Mouse (Mus musculus): Measurements from ENCODE around the gene Gm20708. TPM values are rescaled to one million over a fixed set of nuclear protein-coding genes. Genes with fewer than 3 reads are reported as not detected.

Gene Gm20708
- polyA plus RNA-seq, 1 experiment = 0.25 TPM

DNA sequence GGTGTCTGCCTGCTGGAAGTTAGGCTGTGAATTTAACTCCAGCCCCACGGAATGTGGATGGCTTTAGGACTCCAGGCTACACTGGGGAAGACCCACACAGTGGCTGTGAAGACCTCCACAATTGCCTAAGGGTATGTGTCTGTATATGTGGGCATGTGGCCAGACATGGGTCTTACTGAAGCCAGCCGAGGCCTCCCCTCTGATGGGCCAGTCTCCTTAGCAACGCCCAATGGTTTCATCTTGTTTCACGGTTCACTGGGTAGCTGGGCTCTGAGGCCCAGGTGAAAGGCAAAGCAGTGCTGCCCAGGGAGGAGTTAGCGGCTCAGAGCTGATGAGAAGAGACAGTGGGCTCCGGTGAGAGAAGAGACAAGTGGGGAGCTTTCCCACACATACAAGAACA lies 56.5 kb downstream of the Gm20708 start:
- no peak for DNase-seq (ENCODE audit: low read depth in 1 of 2, low spot score in 2 of 2)
- Histone ChIP-seq H3K4me3 (ENCODE audit: extremely low read depth, insufficient read depth, insufficient read length) (no peak overlapping the region), H3K36me3 (ENCODE audit: control insufficient read depth, insufficient read depth, low read length) (no peaks in the 10 kb centered on the region), H3K27me3 (ENCODE audit: control insufficient read depth, insufficient read depth, low read length) (no peaks in the 10 kb centered on the region), H3K27ac (ENCODE audit: insufficient read depth, low read length) (no peak overlapping the region), H3K4me1 (ENCODE audit: control insufficient read depth, insufficient read depth, insufficient read length) (peaks cover 3% of the 10 kb centered on the region; the same call in 1 of the 2 replicates)
- 72% methylated on average over 6 of the region's 6 CpGs for WGBS
- no peak for TF ChIP-seq POLR2A (IDR thresholded peaks at IDR 0.05; ENCODE audit: low read depth, low read length)
- no peak for TF ChIP-seq CTCF (IDR thresholded peaks at IDR 0.05; ENCODE audit: extremely low read depth, insufficient read depth, insufficient read length, insufficient replicate concordance)

DNA sequence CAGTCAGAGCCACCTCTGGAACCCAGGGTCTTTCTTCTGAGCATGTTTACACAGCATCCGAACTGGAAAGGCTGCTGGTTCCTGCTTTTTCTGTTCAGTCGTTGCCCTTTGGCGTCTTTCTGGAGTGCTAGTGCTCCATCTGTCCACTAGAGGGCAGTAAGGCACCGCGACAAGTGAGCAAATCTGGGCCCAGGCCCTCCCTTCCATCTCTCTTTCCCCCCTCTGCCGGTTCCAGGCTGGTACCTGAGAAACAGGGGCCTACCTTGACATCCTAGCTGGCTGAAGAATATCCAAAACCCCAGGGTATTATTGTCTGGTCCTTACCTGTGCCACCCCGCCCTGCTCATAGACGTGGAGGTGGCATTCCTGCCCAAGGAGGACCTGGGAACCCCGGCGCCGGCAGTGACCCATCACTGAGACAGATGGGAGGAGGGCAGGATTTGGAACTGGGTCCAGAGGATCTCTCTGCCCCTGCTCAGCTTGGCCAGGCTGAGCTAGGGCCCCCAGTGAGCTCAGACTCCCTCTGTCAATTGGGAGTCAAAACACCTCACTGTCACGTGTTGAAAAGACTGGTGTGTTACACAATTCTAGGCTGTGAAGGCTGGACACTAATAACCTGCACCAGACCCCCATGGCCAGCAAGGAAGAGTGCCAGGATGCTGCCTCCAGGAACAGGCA lies 61.4 kb downstream of the Gm20708 start:
- peak overlapping the region; percentile 92 for H3K27ac ChIP-seq (ENCODE audit: insufficient read depth, low read length)
- peak; percentile 63 to 64 for DNase-seq (ENCODE audit: low read depth in 1 of 2, low spot score in 2 of 2)
- no peak overlapping the region for H3K4me3 ChIP-seq (ENCODE audit: extremely low read depth, insufficient read depth, insufficient read length)
- TF ChIP-seq CTCF (IDR thresholded peaks at IDR 0.05; ENCODE audit: extremely low read depth, insufficient read depth, insufficient read length, insufficient replicate concordance) (peak; percentile 96), POLR2A (IDR thresholded peaks at IDR 0.05; ENCODE audit: low read depth, low read length) (no peak)
- H3K4me1 ChIP-seq (ENCODE audit: control insufficient read depth, insufficient read depth, insufficient read length) = peaks cover 21% of the 10 kb centered on the region; the same call in 1 of the 2 replicates
- H3K27me3 ChIP-seq (ENCODE audit: control insufficient read depth, insufficient read depth, low read length) = no peaks in the 10 kb centered on the region
- WGBS = 42% methylated on average over 12 of the region's 12 CpGs
- no peaks in the 10 kb centered on the region for H3K36me3 ChIP-seq (ENCODE audit: control insufficient read depth, insufficient read depth, low read length)

DNA sequence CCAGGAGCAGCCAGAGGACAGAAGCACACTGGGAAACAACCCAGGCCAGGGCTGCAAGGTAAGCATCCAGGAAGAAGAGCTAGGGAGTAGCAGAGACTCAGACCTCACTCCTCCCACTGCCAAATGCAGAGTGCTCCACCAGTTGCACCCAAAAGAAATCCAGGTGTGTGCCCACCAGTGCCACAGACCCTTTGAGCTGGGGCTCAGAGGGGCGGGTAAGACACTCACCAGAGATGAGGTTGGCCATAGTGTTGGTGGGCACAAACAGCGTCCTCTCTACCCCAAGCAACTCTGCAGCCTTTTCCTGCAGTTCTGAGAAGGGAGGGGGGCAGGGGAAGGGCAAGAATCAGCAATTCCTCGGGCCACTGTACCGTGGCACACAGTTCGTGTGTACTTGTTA lies 61.9 kb downstream of the Gm20708 start:
- DNase-seq (ENCODE audit: low read depth in 1 of 2, low spot score in 2 of 2) = no peak
- Histone ChIP-seq H3K27ac (ENCODE audit: insufficient read depth, low read length) (peak overlapping the region; percentile 92), H3K36me3 (ENCODE audit: control insufficient read depth, insufficient read depth, low read length) (no peaks in the 10 kb centered on the region), H3K27me3 (ENCODE audit: control insufficient read depth, insufficient read depth, low read length) (no peaks in the 10 kb centered on the region), H3K4me3 (ENCODE audit: extremely low read depth, insufficient read depth, insufficient read length) (no peak overlapping the region; the same call in 1 of the 2 replicates), H3K4me1 (ENCODE audit: control insufficient read depth, insufficient read depth, insufficient read length) (peaks cover 21% of the 10 kb centered on the region; the same call in 1 of the 2 replicates)
- no peak for TF ChIP-seq POLR2A (IDR thresholded peaks at IDR 0.05; ENCODE audit: low read depth, low read length)
- no peak for TF ChIP-seq CTCF (IDR thresholded peaks at IDR 0.05; ENCODE audit: extremely low read depth, insufficient read depth, insufficient read length, insufficient replicate concordance)
- 21% methylated on average over 5 of the region's 5 CpGs for WGBS

DNA sequence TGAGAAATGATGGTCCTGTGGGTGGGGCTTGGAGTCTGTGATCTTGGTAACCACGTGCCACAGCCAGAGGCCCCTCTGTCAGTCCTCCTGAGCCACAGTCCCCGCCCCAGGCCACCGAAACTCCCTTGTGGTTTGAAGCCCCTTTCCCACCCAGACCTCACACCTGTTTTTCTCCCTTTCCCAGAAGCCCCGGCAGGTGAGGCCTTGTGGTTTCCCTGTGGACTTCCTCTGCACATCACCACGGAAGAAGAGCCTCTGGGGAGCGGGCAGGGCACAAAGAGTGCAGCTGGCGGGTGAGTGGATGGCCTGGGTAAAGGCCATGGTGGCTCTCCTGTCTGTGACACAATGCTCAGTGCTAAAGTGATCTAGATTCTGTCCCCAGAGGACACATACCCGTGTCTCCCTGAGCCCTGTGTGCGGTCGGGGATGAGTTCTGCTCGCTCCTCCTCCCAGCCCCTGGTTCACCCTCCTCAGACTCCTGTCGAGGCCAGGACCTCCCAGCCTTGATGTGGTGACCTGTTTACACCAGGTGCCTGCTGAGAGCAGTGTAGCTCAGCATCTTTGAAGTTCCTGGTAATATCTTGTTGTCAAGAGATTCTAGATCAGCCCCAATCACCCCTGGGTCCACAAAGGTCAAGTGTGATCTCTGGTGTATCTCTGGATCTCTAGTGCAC lies 62.6 kb downstream of the Gm20708 start:
- Histone ChIP-seq H3K4me1 (ENCODE audit: control insufficient read depth, insufficient read depth, insufficient read length) (peaks cover 21% of the 10 kb centered on the region; the same call in 1 of the 2 replicates), H3K27me3 (ENCODE audit: control insufficient read depth, insufficient read depth, low read length) (no peaks in the 10 kb centered on the region), H3K36me3 (ENCODE audit: control insufficient read depth, insufficient read depth, low read length) (no peaks in the 10 kb centered on the region), H3K27ac (ENCODE audit: insufficient read depth, low read length) (peak overlapping the region; percentile 92), H3K4me3 (ENCODE audit: extremely low read depth, insufficient read depth, insufficient read length) (peak overlapping the region; percentile 25; the same call in 1 of the 2 replicates)
- WGBS = 11% methylated on average over 12 of the region's 12 CpGs
- peak; percentile 68 to 72 for DNase-seq (ENCODE audit: low read depth in 1 of 2, low spot score in 2 of 2)
- TF ChIP-seq POLR2A (IDR thresholded peaks at IDR 0.05; ENCODE audit: low read depth, low read length) = no peak

DNA sequence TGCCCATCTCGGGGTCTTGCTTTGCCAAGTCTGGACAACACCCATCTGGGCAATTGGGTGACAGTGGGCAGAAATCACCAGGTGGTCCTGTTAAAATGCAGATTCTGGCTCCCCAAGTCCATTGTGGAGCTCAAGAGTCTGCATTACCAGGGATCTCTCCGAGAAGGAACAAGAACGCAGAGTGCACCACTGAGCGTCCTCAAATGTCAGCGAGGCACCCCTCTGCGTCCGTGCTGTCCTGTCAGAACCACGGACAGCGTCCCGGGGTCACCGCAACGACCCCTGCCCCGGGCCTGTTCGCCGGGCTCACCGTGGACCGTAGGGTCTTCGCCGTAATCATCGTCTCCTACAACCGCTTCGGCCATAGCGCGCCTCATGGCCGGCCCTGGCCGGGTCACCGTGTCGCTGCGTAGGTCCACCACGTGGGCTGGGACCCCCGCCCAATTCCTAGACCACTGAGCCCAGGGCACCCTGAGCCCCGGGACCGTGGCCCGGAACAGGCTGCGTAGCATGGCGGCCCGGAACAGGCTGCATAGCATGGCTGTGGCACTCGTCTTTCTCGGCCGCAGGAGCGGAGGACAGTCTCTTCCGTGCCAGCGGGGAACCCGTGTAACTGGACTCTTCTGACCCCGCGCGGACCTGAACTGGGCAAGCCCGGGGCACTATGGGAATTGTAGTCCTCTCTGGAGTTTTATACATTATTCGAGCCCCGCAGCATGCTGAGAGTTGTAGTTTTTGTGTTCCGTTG lies 63.6 kb downstream of the Gm20708 start, which contains the start of gene Tha1:
TSS of gene Tha1 (minus strand) at position 621 of the 748 bp plus-strand sequence.
- Histone ChIP-seq H3K27ac (ENCODE audit: insufficient read depth, low read length) (peak within 1 kb of the TSS; percentile 92), H3K27me3 (ENCODE audit: control insufficient read depth, insufficient read depth, low read length) (no peaks in the 10 kb centered on the region), H3K36me3 (ENCODE audit: control insufficient read depth, insufficient read depth, low read length) (no peaks in the 10 kb centered on the region), H3K4me1 (ENCODE audit: control insufficient read depth, insufficient read depth, insufficient read length) (peaks cover 26% of the 10 kb centered on the region; the same call in 1 of the 2 replicates), H3K4me3 (ENCODE audit: extremely low read depth, insufficient read depth, insufficient read length) (peak within 1 kb of the TSS; percentile 69)
- 3% methylated on average over 51 of the region's 51 CpGs for WGBS
- TF ChIP-seq POLR2A (IDR thresholded peaks at IDR 0.05; ENCODE audit: low read depth, low read length) (peak; percentile 22; the same call in 1 of the 2 replicates), CTCF (IDR thresholded peaks at IDR 0.05; ENCODE audit: extremely low read depth, insufficient read depth, insufficient read length, insufficient replicate concordance) (no peak)
- DNase-seq (ENCODE audit: low read depth in 1 of 2, low spot score in 2 of 2) = peak in 1 of 2 experiments; percentile 51

DNA sequence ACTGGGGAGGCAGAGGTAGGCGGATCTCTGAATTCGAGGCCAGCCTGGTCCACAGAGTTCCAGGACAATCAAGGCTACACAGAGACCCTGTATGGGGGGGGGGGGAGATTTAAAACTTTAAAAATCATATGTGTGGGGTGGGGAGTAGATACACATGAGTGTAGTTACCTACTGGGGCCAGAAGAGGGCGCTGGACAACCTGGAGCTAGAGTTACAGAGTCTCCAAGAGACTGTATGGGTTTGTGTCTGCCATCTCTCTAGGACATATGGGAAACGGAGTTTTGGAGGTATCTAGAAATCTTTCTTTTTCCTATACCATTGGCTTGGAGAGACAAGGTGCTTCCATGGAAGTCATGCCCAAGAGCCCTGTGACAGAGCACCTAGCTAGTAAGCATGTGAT lies 65.0 kb downstream of the Gm20708 start:
- peaks cover 39% of the 10 kb centered on the region; the same call in 1 of the 2 replicates for H3K4me1 ChIP-seq (ENCODE audit: control insufficient read depth, insufficient read depth, insufficient read length)
- no peaks in the 10 kb centered on the region for H3K36me3 ChIP-seq (ENCODE audit: control insufficient read depth, insufficient read depth, low read length)
- DNase-seq (ENCODE audit: low read depth in 1 of 2, low spot score in 2 of 2) = no peak
- TF ChIP-seq CTCF (IDR thresholded peaks at IDR 0.05; ENCODE audit: extremely low read depth, insufficient read depth, insufficient read length, insufficient replicate concordance) (no peak), POLR2A (IDR thresholded peaks at IDR 0.05; ENCODE audit: low read depth, low read length) (no peak)
- no peak overlapping the region for H3K27ac ChIP-seq (ENCODE audit: insufficient read depth, low read length)
- no peak overlapping the region for H3K4me3 ChIP-seq (ENCODE audit: extremely low read depth, insufficient read depth, insufficient read length)
- H3K27me3 ChIP-seq (ENCODE audit: control insufficient read depth, insufficient read depth, low read length) = no peaks in the 10 kb centered on the region
- WGBS = 59% methylated on average over 4 of the region's 4 CpGs

Measured in spleen, adult 2 months (tissue).